Mouse (Mus musculus): ENCODE results near the gene Maml3. TPM values are rescaled to one million over a fixed set of nuclear protein-coding genes. Genes with fewer than 3 reads are reported as not detected.

Gene Maml3
- total RNA-seq, 1 experiment, result 1.2 TPM

DNA sequence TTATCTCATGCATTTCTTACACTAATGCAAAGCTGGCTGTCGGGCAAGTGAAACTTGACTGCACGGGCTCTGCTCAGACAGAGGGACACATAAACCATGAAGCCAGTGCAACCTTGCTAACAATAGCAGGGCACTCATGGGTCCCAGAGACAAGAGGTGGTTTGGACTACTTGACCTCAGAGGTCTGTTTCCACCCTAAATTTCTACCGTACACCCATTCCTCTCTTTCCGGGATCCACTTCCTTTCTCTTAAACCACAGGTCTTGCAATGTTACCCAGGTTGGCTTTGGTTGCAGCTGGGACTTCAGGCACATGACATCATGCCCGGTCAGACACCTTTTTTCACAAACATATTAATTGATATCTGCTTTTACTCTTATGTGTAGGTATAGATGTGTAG is 331.3 kb downstream of the Maml3 start:
- no peaks in the 10 kb centered on the region for H3K4me1 ChIP-seq (ENCODE audit: control insufficient read depth in 2 of 2, insufficient read depth in 2 of 2, low read length in 2 of 2, poor library complexity in 1 of 2)
- TF ChIP-seq HCFC1 (IDR thresholded peaks at IDR 0.05; ENCODE audit: borderline replicate concordance, insufficient read depth, low read length), result no peak
- TF ChIP-seq MAFK (IDR thresholded peaks at IDR 0.05; ENCODE audit: insufficient read depth, low read depth, low read length), result no peak
- no peak for TF ChIP-seq ZNF384 (IDR thresholded peaks at IDR 0.05; ENCODE audit: low read depth, low read length)
- H3K4me3 ChIP-seq (ENCODE audit: insufficient read depth in 1 of 2, low read depth in 1 of 2, low read length in 2 of 2, poor library complexity in 1 of 2, severe bottlenecking in 1 of 2), result no peak overlapping the region
- no peak overlapping the region for H3K27ac ChIP-seq (ENCODE audit: insufficient read depth, low read depth, low read length, poor library complexity, severe bottlenecking)
- H3K36me3 ChIP-seq (ENCODE audit: control insufficient read depth, insufficient read depth, low read length, poor library complexity, severe bottlenecking), result no peaks in the 10 kb centered on the region
- H3K9ac ChIP-seq (ENCODE audit: insufficient read depth, low read depth, low read length, poor library complexity, severe bottlenecking), result no peak overlapping the region
- no peak for DNase-seq (ENCODE audit: low read depth, low spot score)
- no peaks in the 10 kb centered on the region for H3K9me3 ChIP-seq (ENCODE audit: control insufficient read depth, insufficient read depth, low read depth, low read length)
- in situ Hi-C loops (cut with MboI; ENCODE audit: low sequenced_read_pairs in 2 of 2, unreplicated experiment in 2 of 2), result no loop called here

DNA sequence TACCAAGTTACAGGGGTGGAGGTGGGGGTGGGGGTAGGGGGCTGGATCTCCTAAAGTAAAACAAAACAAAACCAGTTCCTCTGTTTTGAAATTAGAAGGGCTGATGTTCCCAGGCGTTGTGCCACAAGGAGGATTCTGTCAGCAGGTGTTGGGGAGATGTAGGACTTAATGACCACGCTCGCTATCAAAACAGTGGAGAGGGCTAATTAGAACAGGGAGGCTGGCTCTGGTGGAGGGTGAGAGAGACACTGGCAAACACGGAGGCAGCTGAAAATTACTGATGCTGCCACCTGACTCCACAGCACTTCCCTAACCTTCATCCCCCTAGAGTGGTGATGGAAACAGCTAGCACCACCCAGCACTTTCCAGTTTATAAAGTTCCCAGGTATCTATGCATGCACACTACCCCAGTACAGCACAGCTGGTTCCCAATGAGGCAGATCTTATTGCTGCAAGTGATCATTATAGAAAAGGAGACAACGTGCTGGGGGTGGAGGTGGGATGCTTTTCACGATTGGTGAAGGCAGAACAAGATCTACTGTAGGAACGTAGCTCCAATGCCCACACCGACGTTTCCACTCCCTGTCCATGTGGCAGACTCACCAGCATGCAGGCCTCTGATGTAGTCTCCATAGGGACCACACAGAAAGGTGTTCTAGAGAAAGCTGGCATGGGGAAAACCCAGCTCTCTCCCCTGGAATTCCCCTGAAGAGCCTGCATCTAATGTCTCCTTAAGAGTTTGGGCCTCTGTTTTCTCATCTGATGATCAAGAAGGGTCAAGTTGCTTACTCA is 332.8 kb downstream of the Maml3 start:
- no peak for TF ChIP-seq ZC3H11A (IDR thresholded peaks at IDR 0.05; ENCODE audit: borderline replicate concordance, low read depth, low read length)
- no peak for TF ChIP-seq CHD2 (IDR thresholded peaks at IDR 0.05; ENCODE audit: low read depth, low read length)
- no peak for TF ChIP-seq ZNF384 (IDR thresholded peaks at IDR 0.05; ENCODE audit: low read depth, low read length)
- no peak for TF ChIP-seq MAFK (IDR thresholded peaks at IDR 0.05; ENCODE audit: insufficient read depth, low read depth, low read length)
- TF ChIP-seq HCFC1 (IDR thresholded peaks at IDR 0.05; ENCODE audit: borderline replicate concordance, insufficient read depth, low read length), result no peak
- no peaks in the 10 kb centered on the region for H3K9me3 ChIP-seq (ENCODE audit: control insufficient read depth, insufficient read depth, low read depth, low read length)
- no peak overlapping the region for H3K4me3 ChIP-seq (ENCODE audit: insufficient read depth in 1 of 2, low read depth in 1 of 2, low read length in 2 of 2, poor library complexity in 1 of 2, severe bottlenecking in 1 of 2)
- no peak overlapping the region for H3K9ac ChIP-seq (ENCODE audit: insufficient read depth, low read depth, low read length, poor library complexity, severe bottlenecking)
- no peak for DNase-seq (ENCODE audit: low read depth, low spot score)
- no peak overlapping the region for H3K27ac ChIP-seq (ENCODE audit: insufficient read depth, low read depth, low read length, poor library complexity, severe bottlenecking)
- in situ Hi-C loops (cut with MboI; ENCODE audit: low sequenced_read_pairs in 2 of 2, unreplicated experiment in 2 of 2), result no loop called here
- H3K4me1 ChIP-seq (ENCODE audit: control insufficient read depth in 2 of 2, insufficient read depth in 2 of 2, low read length in 2 of 2, poor library complexity in 1 of 2), result no peaks in the 10 kb centered on the region
- no peaks in the 10 kb centered on the region for H3K36me3 ChIP-seq (ENCODE audit: control insufficient read depth, insufficient read depth, low read length, poor library complexity, severe bottlenecking)

DNA sequence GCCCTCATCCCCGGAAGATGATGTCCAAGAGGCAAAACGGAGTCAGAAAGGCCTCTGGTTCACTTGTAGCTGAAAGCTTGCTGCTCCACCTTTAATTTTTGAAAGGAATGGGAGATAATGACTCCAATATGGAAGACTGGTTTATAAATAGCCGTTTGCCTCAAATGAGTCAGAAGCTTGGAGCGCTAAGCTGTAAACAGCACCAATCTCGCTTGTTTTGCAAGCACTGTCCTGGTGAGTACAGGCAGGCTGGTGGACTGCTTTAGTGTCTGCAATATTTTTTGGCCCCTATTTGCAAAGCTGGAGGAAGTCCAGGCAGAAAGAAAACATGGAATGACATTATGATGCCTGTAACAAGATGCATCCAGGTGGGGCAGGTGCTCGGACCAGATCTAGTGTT is 335.7 kb downstream of the Maml3 start:
- Histone ChIP-seq H3K27ac (ENCODE audit: insufficient read depth, low read depth, low read length, poor library complexity, severe bottlenecking) (no peak overlapping the region), H3K9ac (ENCODE audit: insufficient read depth, low read depth, low read length, poor library complexity, severe bottlenecking) (no peak overlapping the region), H3K4me3 (ENCODE audit: insufficient read depth in 1 of 2, low read depth in 1 of 2, low read length in 2 of 2, poor library complexity in 1 of 2, severe bottlenecking in 1 of 2) (no peak overlapping the region), H3K36me3 (ENCODE audit: control insufficient read depth, insufficient read depth, low read length, poor library complexity, severe bottlenecking) (no peaks in the 10 kb centered on the region), H3K4me1 (ENCODE audit: control insufficient read depth in 2 of 2, insufficient read depth in 2 of 2, low read length in 2 of 2, poor library complexity in 1 of 2) (no peaks in the 10 kb centered on the region), H3K9me3 (ENCODE audit: control insufficient read depth, insufficient read depth, low read depth, low read length) (no peaks in the 10 kb centered on the region)
- in situ Hi-C loops (cut with MboI; ENCODE audit: low sequenced_read_pairs in 2 of 2, unreplicated experiment in 2 of 2), result no loop called here
- no peak for TF ChIP-seq HCFC1 (IDR thresholded peaks at IDR 0.05; ENCODE audit: borderline replicate concordance, insufficient read depth, low read length)
- TF ChIP-seq ZNF384 (IDR thresholded peaks at IDR 0.05; ENCODE audit: low read depth, low read length), result no peak
- no peak for TF ChIP-seq ZC3H11A (IDR thresholded peaks at IDR 0.05; ENCODE audit: borderline replicate concordance, low read depth, low read length)
- TF ChIP-seq MAFK (IDR thresholded peaks at IDR 0.05; ENCODE audit: insufficient read depth, low read depth, low read length), result no peak
- no peak for TF ChIP-seq CHD2 (IDR thresholded peaks at IDR 0.05; ENCODE audit: low read depth, low read length)
- no peak for DNase-seq (ENCODE audit: low read depth, low spot score)

DNA sequence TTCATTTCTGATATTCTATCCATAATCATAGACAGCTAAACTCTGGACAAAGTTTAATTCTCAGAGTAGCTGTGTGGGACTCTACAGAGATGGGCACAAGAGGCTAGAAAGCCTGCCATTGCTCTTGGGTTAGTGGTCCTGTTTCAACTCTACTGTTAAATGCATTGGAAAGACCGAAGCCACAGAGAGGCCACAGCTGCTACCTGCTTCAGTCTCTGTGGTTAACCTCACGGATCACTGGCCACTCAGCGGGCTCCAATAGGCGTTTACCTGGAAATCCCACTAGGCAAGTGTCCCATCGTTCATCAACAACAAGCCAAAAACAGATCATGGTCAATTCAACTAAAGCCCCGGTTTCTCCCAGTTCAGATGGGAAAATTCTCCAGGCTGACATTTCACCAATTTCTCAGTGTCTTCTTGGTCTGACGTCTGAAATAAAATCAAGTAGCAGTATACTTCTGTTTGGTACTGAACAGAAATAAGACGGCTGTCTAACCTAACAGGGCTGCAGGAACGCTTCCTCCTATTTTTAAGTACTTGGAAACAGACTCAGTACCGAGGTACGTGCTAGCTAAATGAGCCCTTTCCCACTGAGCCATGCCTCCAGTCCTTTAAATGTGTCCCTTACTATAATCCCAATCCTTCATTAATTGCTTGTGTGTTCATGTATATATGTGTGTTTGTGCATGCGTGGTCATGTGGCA is 339.5 kb downstream of the Maml3 start:
- no peaks in the 10 kb centered on the region for H3K4me1 ChIP-seq (ENCODE audit: control insufficient read depth in 2 of 2, insufficient read depth in 2 of 2, low read length in 2 of 2, poor library complexity in 1 of 2)
- H3K36me3 ChIP-seq (ENCODE audit: control insufficient read depth, insufficient read depth, low read length, poor library complexity, severe bottlenecking), result no peaks in the 10 kb centered on the region
- no peak overlapping the region for H3K4me3 ChIP-seq (ENCODE audit: insufficient read depth in 1 of 2, low read depth in 1 of 2, low read length in 2 of 2, poor library complexity in 1 of 2, severe bottlenecking in 1 of 2)
- H3K9me3 ChIP-seq (ENCODE audit: control insufficient read depth, insufficient read depth, low read depth, low read length), result no peaks in the 10 kb centered on the region
- no peak overlapping the region for H3K9ac ChIP-seq (ENCODE audit: insufficient read depth, low read depth, low read length, poor library complexity, severe bottlenecking)
- in situ Hi-C loops (cut with MboI; ENCODE audit: low sequenced_read_pairs in 2 of 2, unreplicated experiment in 2 of 2), result no loop called here
- no peak overlapping the region for H3K27ac ChIP-seq (ENCODE audit: insufficient read depth, low read depth, low read length, poor library complexity, severe bottlenecking)
- no peak for DNase-seq (ENCODE audit: low read depth, low spot score)
- TF ChIP-seq CHD2 (IDR thresholded peaks at IDR 0.05; ENCODE audit: low read depth, low read length), result no peak
- no peak for TF ChIP-seq ZNF384 (IDR thresholded peaks at IDR 0.05; ENCODE audit: low read depth, low read length)
- TF ChIP-seq ZC3H11A (IDR thresholded peaks at IDR 0.05; ENCODE audit: borderline replicate concordance, low read depth, low read length), result no peak
- TF ChIP-seq MAFK (IDR thresholded peaks at IDR 0.05; ENCODE audit: insufficient read depth, low read depth, low read length), result no peak
- no peak for TF ChIP-seq HCFC1 (IDR thresholded peaks at IDR 0.05; ENCODE audit: borderline replicate concordance, insufficient read depth, low read length)

Measured in ES-E14 (cell line).